In the genomic region with DNA sequence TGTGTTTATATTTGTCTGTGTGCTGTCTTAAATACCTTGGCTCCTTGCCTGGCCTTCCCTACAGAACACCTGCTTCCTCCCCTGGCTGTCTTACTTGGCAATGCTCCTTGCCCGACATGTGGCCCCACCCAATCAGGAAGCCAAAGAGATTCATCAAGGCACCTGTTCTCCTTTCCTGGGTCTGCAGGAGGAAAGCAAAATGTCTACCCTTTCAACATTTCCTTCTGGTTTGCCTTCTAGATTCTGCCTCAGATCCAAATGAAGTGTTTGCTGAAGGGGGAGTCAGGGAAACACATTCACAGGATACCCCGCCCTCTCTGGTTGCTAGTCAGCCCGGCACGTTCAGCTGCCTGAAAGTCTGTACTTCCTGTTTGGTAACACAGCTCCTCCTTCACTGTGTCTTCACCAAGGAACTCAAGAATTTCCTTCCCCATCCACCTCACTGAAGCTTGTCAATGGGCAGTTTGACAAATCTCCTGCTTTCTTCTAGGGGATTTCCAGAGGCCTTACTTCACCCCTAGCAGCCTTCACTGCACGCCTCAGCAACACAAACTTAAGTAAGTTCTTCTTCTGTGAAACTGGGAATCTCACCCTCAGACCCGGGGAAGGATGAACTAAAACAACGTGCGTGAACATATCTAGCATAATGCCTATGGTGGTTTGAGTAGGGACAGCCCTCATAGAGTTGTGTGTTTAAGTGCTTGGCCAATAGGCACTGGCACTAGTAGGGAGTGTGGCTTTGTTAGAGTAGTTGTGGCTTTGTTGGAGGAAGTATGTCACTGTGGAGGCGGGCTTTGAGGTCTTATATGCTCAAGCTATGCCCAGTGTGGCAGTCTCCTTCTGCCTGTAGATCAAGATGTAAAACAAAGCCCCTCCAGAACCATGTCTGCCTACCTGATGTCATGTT, we compare ENCODE assay signal across 9 mouse cellular contexts. TPM values are rescaled to one million over a fixed set of nuclear protein-coding genes. Genes with fewer than 3 reads are reported as not detected.
DNase-seq lines count a peak whose midpoint lies in the region; ATAC-seq and TF ChIP-seq lines count a peak whose summit lies in the region.
"Had no signal": no experiment of that assay in that cellular context is flagged by ENCODE, and none has a peak within 500 bp of the region (broad histone marks: within the 10 kb centered on the region; RNA-seq: fewer than 3 reads in every experiment).

No protein-coding gene starts in this region.

- H3K4me3 ChIP-seq in forebrain, postnatal 0 days (ENCODE audit: low read depth, low read length), result no peak overlapping the region
- no peak overlapping the region for H3K4me3 ChIP-seq in forebrain, embryonic 12.5 days (replicated peaks)
- H3K4me3 ChIP-seq in heart, embryonic 14.5 days (ENCODE audit: control insufficient read depth in 1 of 2, insufficient read depth in 1 of 2, low read depth in 1 of 2, low read length in 2 of 2), result no peak overlapping the region
- H3K4me3 ChIP-seq in liver, embryonic 11.5 days (ENCODE audit: low read depth, low read length), result no peak overlapping the region
- peak overlapping the region; percentile 27 for H3K4me3 ChIP-seq in spleen, adult 2 months (ENCODE audit: extremely low read depth, insufficient read depth, insufficient read length)

- H3K36me3 ChIP-seq in forebrain, postnatal 0 days (ENCODE audit: insufficient read depth), result no peaks in the 10 kb centered on the region
- H3K36me3 ChIP-seq in forebrain, embryonic 12.5 days (replicated peaks), result no peaks in the 10 kb centered on the region
- no peaks in the 10 kb centered on the region for H3K36me3 ChIP-seq in heart, embryonic 14.5 days (ENCODE audit: control insufficient read depth, insufficient read depth, low read length)
- no peaks in the 10 kb centered on the region for H3K36me3 ChIP-seq in liver, embryonic 11.5 days (ENCODE audit: control insufficient read depth, insufficient read depth, low read length)
- H3K36me3 ChIP-seq in spleen, adult 2 months (ENCODE audit: control insufficient read depth, insufficient read depth, low read length), result no peaks in the 10 kb centered on the region
- H3K36me3 ChIP-seq: G1E had no signal

- no peak overlapping the region for H3K4me2 ChIP-seq in forebrain, postnatal 0 days (ENCODE audit: low read depth)
- no peak overlapping the region for H3K4me2 ChIP-seq in forebrain, embryonic 12.5 days
- no peak overlapping the region for H3K4me2 ChIP-seq in heart, embryonic 14.5 days (ENCODE audit: low read length)
- H3K4me2 ChIP-seq in liver, embryonic 11.5 days, result no peak overlapping the region

- H3K9me3 ChIP-seq in forebrain, postnatal 0 days (ENCODE audit: low read length), result no peaks in the 10 kb centered on the region
- no peaks in the 10 kb centered on the region for H3K9me3 ChIP-seq in forebrain, embryonic 12.5 days
- H3K9me3 ChIP-seq in heart, embryonic 14.5 days (ENCODE audit: control insufficient read depth, low read length), result 0 out of 2 replicates have a peak, but pooled peaks cover 2% of the 10 kb centered on the region
- no peaks in the 10 kb centered on the region for H3K9me3 ChIP-seq in liver, embryonic 11.5 days (ENCODE audit: control insufficient read depth, low read length)
- H3K9me3 ChIP-seq: G1E had no signal

- ATAC-seq in forebrain, postnatal 0 days, result no peak
- no peak for ATAC-seq in forebrain, embryonic 12.5 days (ENCODE audit: low FRiP score)
- peak; percentile 45 for ATAC-seq in activated CD4-positive, CD25-positive, alpha-beta regulatory T cell, adult 4 months
- no peak for ATAC-seq in heart, embryonic 14.5 days (ENCODE audit: insufficient number of reproducible peaks, insufficient read depth, low FRiP score, low read depth)
- ATAC-seq in liver, embryonic 11.5 days (replicated peaks; ENCODE audit: low FRiP score), result no peak
- ATAC-seq in erythroblast, adult 5-6 weeks (replicated peaks; ENCODE audit: low FRiP score, poor library complexity, severe bottlenecking), result no peak

- DNase-seq in forebrain, postnatal 0 days, result peak; percentile 33
- DNase-seq in liver, embryonic 11.5 days (ENCODE audit: low spot score), result no peak
- DNase-seq in spleen, adult 2 months (ENCODE audit: low read depth in 1 of 2, low spot score in 2 of 2), result peak; percentile 70 to 74
- no peak for DNase-seq in Muller cell, postnatal 12 days (ENCODE audit: inconsistent ontology term)

- H3K4me1 ChIP-seq in forebrain, postnatal 0 days (ENCODE audit: insufficient read depth), result no peaks in the 10 kb centered on the region
- no peaks in the 10 kb centered on the region for H3K4me1 ChIP-seq in forebrain, embryonic 12.5 days
- H3K4me1 ChIP-seq in heart, embryonic 14.5 days (ENCODE audit: control insufficient read depth in 2 of 2, insufficient read depth in 2 of 2, low read length in 2 of 2), result no peaks in the 10 kb centered on the region
- H3K4me1 ChIP-seq in liver, embryonic 11.5 days (replicated peaks; ENCODE audit: control insufficient read depth, insufficient read depth, low read length), result no peaks in the 10 kb centered on the region
- peaks cover 23% of the 10 kb centered on the region for H3K4me1 ChIP-seq in spleen, adult 2 months (ENCODE audit: control insufficient read depth, insufficient read depth, insufficient read length)

- H3K27ac ChIP-seq in forebrain, postnatal 0 days (ENCODE audit: low read depth, low read length), result no peak overlapping the region
- H3K27ac ChIP-seq in forebrain, embryonic 12.5 days, result no peak overlapping the region
- H3K27ac ChIP-seq in heart, embryonic 14.5 days (replicated peaks in 1 of 2; ENCODE audit: control insufficient read depth in 1 of 2, insufficient read depth in 1 of 2, low read depth in 2 of 2, low read length in 2 of 2), result peak overlapping the region; percentile 10 to 50; a peak in 1 of 4 replicates
- H3K27ac ChIP-seq in liver, embryonic 11.5 days (ENCODE audit: low read depth, low read length), result peak overlapping the region; percentile 19
- H3K27ac ChIP-seq in spleen, adult 2 months (ENCODE audit: insufficient read depth, low read length), result peak overlapping the region; percentile 96

- TF ChIP-seq POLR2A in spleen, adult 2 months (IDR thresholded peaks at IDR 0.05; ENCODE audit: low read depth, low read length), result no peak; the same call in 1 of the 2 replicates

- WGBS in forebrain, postnatal 0 days, result 82% methylated on average over 9 of the region's 9 CpGs
- 87% methylated on average over 9 of the region's 9 CpGs for WGBS in forebrain, embryonic 12.5 days
- WGBS in heart, embryonic 14.5 days, result 76% methylated on average over 9 of the region's 9 CpGs
- WGBS in liver, embryonic 11.5 days, result 63% methylated on average over 9 of the region's 9 CpGs
- 27% methylated on average over 9 of the region's 9 CpGs for WGBS in spleen, adult 2 months

- H3K9ac ChIP-seq in forebrain, postnatal 0 days, result no peak overlapping the region
- H3K9ac ChIP-seq in forebrain, embryonic 12.5 days, result no peak overlapping the region
- no peak overlapping the region for H3K9ac ChIP-seq in heart, embryonic 14.5 days (ENCODE audit: low read length)
- H3K9ac ChIP-seq in liver, embryonic 11.5 days (ENCODE audit: low read depth, low read length), result no peak overlapping the region

- TF ChIP-seq CTCF in forebrain, postnatal 0 days (IDR thresholded peaks at IDR 0.05; ENCODE audit: low read depth), result no peak
- TF ChIP-seq CTCF in spleen, adult 2 months (IDR thresholded peaks at IDR 0.05; ENCODE audit: extremely low read depth, insufficient read depth, insufficient read length, insufficient replicate concordance), result no peak

- no peaks in the 10 kb centered on the region for H3K27me3 ChIP-seq in forebrain, postnatal 0 days (ENCODE audit: insufficient read depth, low read length)
- no peaks in the 10 kb centered on the region for H3K27me3 ChIP-seq in forebrain, embryonic 12.5 days
- H3K27me3 ChIP-seq in heart, embryonic 14.5 days (ENCODE audit: control insufficient read depth, insufficient read depth, low read length), result no peaks in the 10 kb centered on the region
- no peaks in the 10 kb centered on the region for H3K27me3 ChIP-seq in liver, embryonic 11.5 days (replicated peaks; ENCODE audit: control insufficient read depth, insufficient read depth, low read length)
- no peaks in the 10 kb centered on the region for H3K27me3 ChIP-seq in spleen, adult 2 months (ENCODE audit: control insufficient read depth, insufficient read depth, low read length)

RNA-seq across cellular contexts. Expression of a gene that starts 27.7 kb away (rescaled TPM):
- 6.5 and 9.6 TPM in 2 replicates for total RNA-seq in forebrain, postnatal 0 days (2014; rRNA removed)
- polyA plus RNA-seq in forebrain, postnatal 0 days (2015; fragmentation: Nextera tagmentation; extraction: Ambion mirVana), result 4.8 and 5.5 TPM in 2 replicates
- 11.6 and 11.8 TPM in 2 replicates for polyA plus RNA-seq in forebrain, embryonic 12.5 days (2016; fragmentation: Nextera tagmentation; extraction: Ambion mirVana)
- polyA plus RNA-seq in activated CD4-positive, CD25-positive, alpha-beta regulatory T cell, adult 4 months (2017; shearing (Covaris generic)), result 10 to 100 TPM; 28.6 to 36.1 TPM
- polyA plus RNA-seq in heart, embryonic 14.5 days (2014; fragmentation: Nextera tagmentation; extraction: Ambion mirVana), result 30.9 and 33.0 TPM in 2 replicates
- polyA plus RNA-seq in liver, embryonic 11.5 days (2014; fragmentation: Nextera tagmentation; extraction: Ambion mirVana), result 9.2 and 10.8 TPM in 2 replicates
- 15.6 and 18.4 TPM in 2 replicates for polyA plus RNA-seq in spleen, adult 2 months (2012; rRNA removed)
- total RNA-seq in erythroblast, adult 5-6 weeks (2015; ENCODE audit: low replicate concordance), result 1.3 and 2.9 TPM in 2 replicates
- total RNA-seq in erythroblast, adult 5-6 weeks (2017; ENCODE audit: low replicate concordance), result 3.5 and 4.6 TPM in 2 replicates

Comparison
In these comparisons a context has a peak if more than half of its experiments do, and no peak if none do; other contexts are left out.
1. DNase-seq: peak in forebrain, postnatal 0 days (single experiment) and spleen, adult 2 months (2 of 2); none in liver, embryonic 11.5 days (single experiment) and Muller cell, postnatal 12 days (single experiment).
2. H3K27ac ChIP-seq: peak in heart, embryonic 14.5 days (2 of 2), liver, embryonic 11.5 days (single experiment) and spleen, adult 2 months (single experiment); none in forebrain, postnatal 0 days (single experiment) and forebrain, embryonic 12.5 days (single experiment).